Mouse (Mus musculus): ENCODE results near the gene 4930555G01Rik. TPM values are rescaled to one million over a fixed set of nuclear protein-coding genes. Genes with fewer than 3 reads are reported as not detected.

Gene 4930555G01Rik
- polyA plus RNA-seq (2014; fragmentation: Illumina TruSeq; extraction: RNeasy Lipid Tissue Mini Kit (QIAGEN cat#74804); ENCODE audit: low read depth, low replicate concordance) = not detected

GRCm38 (mm10) chr14:5050329-5050728, at the start of gene 4930555G01Rik:
TSS of gene 4930555G01Rik (plus strand) at chr14:5050629.

DNA sequence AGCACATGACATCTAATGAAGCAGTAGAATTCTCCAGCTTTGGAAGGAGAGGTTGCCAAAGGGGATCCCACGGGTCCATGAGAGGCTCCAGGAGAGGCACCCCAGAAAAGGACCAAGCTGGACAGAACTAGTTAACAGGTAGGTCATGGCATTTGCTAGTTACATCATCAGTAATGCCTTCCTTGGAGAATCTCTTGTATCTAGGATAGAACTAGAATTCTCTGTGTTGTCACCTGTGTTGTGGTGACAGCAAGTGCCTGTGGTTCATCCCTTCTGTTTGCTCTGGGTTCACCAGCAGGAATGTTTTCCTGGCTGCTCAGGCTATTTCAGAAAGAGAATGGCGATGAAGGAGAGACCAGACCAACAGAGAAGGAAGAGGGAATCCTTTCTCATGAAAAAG, 34.8 kb upstream of the 4930555G01Rik start, which contains the start of gene Gm3298:
TSS of gene Gm3298 (plus strand) at position 301 of the 400 bp plus-strand sequence.

GRCm38 (mm10) chr14:5070611-5071490, 20.4 kb downstream of the 4930555G01Rik start, which contains the start of gene Gm8281:
TSS of gene Gm8281 (plus strand) at chr14:5071040.

Other genes starting within 250 kb of the 4930555G01Rik start
- not detected for gene Gm3269, start 212.5 kb upstream of the 4930555G01Rik start, polyA plus RNA-seq (2014; fragmentation: Illumina TruSeq; extraction: RNeasy Lipid Tissue Mini Kit (QIAGEN cat#74804); ENCODE audit: low read depth, low replicate concordance)
- not detected for gene Gm3264, start 195.1 kb upstream of the 4930555G01Rik start, polyA plus RNA-seq (2014; fragmentation: Illumina TruSeq; extraction: RNeasy Lipid Tissue Mini Kit (QIAGEN cat#74804); ENCODE audit: low read depth, low replicate concordance)
- gene Gm3278, start 158.2 kb upstream of the 4930555G01Rik start, polyA plus RNA-seq (2014; fragmentation: Illumina TruSeq; extraction: RNeasy Lipid Tissue Mini Kit (QIAGEN cat#74804); ENCODE audit: low read depth, low replicate concordance) = not detected
- not detected for gene Gm8297, start 66.7 kb upstream of the 4930555G01Rik start, polyA plus RNA-seq (2014; fragmentation: Illumina TruSeq; extraction: RNeasy Lipid Tissue Mini Kit (QIAGEN cat#74804); ENCODE audit: low read depth, low replicate concordance)
- not detected for gene Gm3298, start 34.7 kb upstream of the 4930555G01Rik start, polyA plus RNA-seq (2014; fragmentation: Illumina TruSeq; extraction: RNeasy Lipid Tissue Mini Kit (QIAGEN cat#74804); ENCODE audit: low read depth, low replicate concordance)
- gene Gm8281, start 20.4 kb downstream of the 4930555G01Rik start, polyA plus RNA-seq (2014; fragmentation: Illumina TruSeq; extraction: RNeasy Lipid Tissue Mini Kit (QIAGEN cat#74804); ENCODE audit: low read depth, low replicate concordance) = not detected
- not detected for gene Gm8279, start 80.9 kb downstream of the 4930555G01Rik start, polyA plus RNA-seq (2014; fragmentation: Illumina TruSeq; extraction: RNeasy Lipid Tissue Mini Kit (QIAGEN cat#74804); ENCODE audit: low read depth, low replicate concordance)
- gene Gm3317, start 113.9 kb downstream of the 4930555G01Rik start, polyA plus RNA-seq (2014; fragmentation: Illumina TruSeq; extraction: RNeasy Lipid Tissue Mini Kit (QIAGEN cat#74804); ENCODE audit: low read depth, low replicate concordance) = not detected
- gene Gm8271, start 135.2 kb downstream of the 4930555G01Rik start, polyA plus RNA-seq (2014; fragmentation: Illumina TruSeq; extraction: RNeasy Lipid Tissue Mini Kit (QIAGEN cat#74804); ENCODE audit: low read depth, low replicate concordance) = not detected
- gene Gm3526, start 210.0 kb downstream of the 4930555G01Rik start, polyA plus RNA-seq (2014; fragmentation: Illumina TruSeq; extraction: RNeasy Lipid Tissue Mini Kit (QIAGEN cat#74804); ENCODE audit: low read depth, low replicate concordance) = not detected